Mouse (Mus musculus) spleen, postnatal 14 days (tissue): Measurements from ENCODE around the gene Plekhg6.

Source experiments
- DNase-seq, 2 experiments: peaks; one replicate each; pipeline ENCODE4 v3.0.0; 2021 to 2022; ENCODE audit warnings: low spot score in 2 of 2

Gene Plekhg6

DNA sequence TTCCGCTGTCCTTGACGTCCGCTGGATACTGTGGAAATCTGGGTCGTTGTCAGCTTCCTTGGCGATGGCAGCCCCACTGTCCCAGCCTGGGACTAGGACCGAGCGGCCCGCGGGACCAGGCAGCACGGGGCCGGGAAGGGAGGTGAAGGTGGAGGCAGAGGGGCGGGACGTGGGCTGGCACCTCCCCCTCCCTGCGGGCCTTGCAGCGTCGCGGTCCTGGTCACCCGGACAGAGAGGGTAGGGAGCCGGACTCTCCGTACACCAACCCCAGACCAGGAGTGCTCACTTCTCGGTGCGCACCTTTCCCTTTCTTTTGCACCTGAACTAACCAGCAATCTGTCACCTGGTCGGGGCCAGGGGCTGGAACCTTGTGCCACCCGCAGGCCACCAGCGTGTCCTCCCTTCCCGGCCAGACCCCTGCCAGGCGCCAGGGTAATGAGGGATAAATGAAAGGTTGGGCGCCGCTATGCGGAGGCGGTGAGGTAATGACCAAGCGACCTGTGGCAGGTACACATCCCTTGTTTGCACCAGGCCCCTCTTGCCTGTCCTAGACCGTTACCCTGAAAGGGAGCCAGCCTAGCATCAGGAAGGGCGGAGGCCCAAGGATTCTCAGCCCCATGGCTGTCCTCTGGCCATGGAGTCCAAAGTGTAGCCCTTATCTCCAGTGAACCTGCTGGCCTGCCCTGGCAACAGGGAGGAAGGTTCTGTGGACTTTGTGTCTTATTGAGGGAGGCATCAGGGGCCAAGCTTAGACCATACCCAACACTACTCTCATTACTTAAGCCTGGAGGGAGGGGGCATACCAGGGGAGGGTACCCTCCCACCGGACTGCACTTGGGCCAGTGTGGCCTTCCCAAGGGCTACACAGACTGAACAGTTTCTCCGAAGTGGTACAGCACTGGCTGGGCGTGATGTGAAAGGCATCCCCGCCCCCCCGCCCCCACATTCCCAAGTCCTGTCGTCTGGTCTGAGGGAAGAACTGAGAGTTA, at the start of gene Plekhg6:
Gene Plekhg6 (minus strand): TSS at position 422 of the 989 bp plus-strand sequence.
- no peak for DNase-seq

DNA sequence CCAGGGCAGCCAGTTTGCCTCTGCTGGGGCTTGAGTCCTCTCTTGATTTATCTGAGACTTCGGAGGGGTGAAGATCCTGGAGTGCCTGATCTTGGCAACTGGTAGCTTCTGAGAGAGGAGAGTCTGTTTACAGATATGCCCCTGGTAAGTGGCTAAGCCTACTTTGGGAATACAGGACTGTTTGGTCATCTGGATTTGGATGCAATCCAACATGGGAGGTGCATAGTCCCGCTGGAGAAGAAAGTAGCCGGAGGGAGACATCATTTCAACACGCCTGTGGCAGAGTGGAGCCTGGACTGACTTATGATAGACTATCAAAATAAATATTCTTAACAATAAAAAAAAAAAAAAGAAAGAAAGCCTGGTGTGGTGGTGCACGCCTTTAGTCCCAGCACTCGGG, 49.1 kb upstream of the Plekhg6 start:
- no peak for DNase-seq

DNA sequence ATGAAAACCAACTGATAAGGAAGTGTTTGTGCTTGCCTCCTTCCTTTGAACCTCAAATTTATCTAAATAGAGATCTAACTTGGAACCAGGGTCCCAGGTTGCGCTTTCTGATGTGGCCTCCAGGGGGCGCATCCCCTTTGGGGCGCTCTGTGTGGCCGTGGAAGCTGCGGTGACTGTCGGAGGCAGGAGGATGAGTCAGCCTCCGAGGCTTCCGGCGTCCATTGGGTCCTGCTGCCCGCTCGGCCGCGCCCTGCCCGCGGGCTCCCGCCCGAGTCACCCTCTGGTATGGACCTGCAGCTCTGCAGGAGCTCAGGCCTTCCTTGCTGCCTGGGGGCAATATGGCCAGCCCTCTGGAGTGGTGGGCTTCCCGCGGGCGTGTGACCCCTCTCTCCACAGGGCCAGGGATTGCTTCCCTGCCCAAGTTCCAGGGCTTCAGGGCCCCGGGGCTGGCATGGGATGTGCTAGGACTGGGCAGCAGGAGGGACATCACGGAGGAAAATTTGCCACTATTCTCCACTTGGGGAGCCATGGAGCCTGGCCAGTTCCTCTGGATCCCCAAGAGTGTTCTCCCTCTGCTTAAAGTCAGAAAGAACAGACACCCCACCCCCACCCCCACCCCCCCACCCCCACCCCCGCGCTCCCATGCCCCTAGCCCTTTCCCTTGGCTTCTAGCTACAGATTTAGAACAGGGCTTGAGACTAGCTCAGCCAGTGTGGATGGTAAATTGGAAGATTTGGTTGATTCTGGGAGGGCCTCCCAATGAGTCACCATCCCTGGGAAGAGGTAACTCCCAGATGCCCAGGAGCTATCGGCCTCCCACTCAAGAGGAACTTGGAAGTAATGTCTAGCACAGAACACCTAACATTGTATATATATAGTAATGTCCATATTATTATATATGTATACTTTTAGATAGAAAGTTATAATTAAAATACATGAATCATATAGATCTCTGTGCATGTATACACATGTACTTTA, 46.1 kb upstream of the Plekhg6 start:
- DNase-seq = peak; percentile 54 to 78

DNA sequence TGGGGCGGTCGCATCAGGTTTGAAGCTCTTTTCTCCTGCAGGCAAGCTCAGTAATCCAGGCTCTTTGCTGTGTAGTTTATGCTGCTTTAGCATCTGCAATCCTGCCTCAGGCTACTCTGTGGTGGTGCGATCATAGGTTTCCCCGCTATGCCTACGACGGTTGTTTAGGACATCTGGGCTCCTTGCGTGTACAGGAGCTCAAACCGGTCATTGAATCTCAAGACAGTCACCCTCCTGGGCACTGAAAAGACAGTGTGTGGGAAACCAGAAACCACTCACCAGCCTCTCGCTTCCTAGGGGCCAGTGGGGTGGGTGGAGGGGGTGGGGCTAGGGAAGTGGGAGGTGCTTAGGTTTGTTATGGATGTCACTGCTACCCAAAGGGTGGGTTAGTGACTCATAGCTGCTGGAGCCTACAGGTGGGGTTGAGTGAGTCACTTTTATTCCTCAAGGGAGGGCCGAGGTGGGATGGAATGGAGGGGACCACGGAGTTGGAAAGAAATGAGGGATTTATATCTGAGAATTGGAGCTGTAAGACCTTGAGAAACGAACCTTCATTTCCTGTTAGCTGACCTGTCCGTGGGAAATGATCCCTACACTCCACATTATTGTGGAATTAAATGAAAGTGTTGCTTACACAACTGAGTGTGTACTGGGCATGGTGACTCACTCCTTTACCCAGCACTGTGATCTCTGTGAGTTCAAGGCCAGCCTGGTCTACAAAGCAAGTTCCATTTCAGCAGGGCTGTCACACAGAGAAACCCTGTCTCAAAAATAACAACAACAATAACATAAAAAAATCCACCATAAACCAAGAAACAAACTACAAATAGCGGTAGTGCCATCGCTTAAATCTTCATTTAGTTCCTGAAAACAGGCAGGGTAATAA, 44.9 kb upstream of the Plekhg6 start:
- no peak for DNase-seq

DNA sequence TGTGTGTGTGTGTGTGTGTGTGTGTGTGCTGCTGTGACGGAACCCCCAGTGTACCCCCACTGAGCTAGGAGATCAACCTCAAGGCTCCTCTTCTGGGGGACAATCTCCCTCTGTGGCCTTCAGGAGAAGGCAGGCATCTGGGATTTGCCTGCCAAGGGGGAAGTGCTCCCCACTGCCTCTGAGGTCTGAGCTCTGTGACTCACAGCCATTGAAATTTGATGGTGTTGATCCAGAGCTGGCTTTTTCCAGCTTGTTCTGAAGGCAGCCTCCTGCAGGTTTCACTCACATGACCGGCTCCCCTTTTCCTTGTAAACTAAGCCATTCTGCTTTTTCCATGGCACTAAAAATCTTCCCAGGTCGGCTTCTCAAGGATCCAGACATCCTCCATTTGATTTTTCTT, 43.6 kb upstream of the Plekhg6 start:
- no peak for DNase-seq

DNA sequence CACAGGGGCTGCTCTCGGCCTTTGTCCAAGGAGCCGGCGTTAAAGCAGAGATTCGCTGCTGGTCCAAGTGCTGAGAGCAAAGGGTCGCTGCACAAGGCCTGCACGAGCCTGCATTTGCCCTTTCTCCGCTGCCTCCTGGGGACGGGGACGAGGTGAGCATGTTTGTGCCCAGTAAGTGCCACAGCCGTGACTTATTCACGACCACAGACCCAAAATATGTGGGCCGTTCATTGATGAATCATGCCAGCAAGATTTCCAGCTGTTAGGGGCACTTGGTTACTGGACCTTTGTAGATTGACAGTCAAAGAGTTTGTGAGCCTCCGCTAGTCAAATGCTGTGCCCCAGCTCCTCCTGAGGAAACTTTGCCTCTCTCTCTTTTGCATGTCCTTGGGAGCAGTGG, 42.9 kb upstream of the Plekhg6 start:
- no peak for DNase-seq

DNA sequence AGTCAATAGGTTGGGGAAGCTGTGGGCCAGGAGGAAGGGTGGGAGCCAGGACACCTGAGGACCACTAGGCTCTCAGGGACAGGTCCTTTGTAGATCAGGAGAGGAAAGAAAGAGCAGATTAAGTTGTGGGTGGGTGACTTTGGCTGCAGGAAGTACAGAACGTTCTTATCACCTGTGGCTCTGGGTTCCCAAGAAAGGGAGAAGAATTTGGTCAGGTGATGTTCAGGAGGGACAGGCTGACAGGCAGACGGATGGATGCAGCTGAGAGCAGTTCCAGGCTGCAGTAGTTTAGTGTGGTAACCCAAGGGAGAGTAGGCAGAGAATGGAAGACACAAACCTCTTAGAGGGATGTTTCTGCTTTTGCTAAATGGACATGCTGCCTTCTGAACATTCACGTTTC, 42.5 kb upstream of the Plekhg6 start:
- DNase-seq = no peak

DNA sequence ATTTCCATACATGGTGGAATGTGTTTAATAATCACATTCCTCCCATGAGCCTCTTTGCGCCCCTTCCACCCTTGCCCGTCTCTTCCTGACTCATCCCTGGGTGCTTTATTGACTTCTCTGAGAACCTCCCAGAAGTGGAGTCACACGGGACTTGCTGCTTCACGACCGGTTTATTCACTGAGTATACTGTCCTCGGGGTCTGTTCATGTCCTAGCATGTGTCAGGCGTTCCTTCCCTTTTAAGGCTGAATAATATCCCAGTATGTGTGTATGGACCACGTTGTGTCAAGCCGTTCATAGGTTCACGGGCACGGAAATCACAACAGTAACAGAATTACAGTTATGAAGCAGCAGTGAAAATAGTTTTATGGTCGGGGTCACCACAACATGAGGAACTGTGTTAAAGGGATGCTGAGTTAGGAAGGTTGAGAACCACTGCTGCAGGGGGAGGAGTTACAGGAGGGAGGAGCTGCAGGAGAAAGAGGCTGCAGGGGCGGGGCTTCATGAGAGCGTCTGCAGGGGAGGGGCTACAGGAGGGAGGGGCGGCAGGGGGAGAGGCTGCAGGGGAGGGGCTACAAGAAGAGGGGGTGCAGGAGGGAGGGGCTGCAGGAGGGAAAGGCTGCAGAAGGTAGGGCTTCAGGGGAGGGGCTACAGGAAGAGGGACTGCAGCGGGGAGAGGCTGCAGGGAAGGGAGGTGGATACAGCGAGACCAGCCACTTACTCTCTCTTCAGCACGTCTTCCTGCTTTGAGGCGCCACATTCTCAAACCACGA, 41.6 kb upstream of the Plekhg6 start:
- peak; percentile 33 to 37 for DNase-seq

DNA sequence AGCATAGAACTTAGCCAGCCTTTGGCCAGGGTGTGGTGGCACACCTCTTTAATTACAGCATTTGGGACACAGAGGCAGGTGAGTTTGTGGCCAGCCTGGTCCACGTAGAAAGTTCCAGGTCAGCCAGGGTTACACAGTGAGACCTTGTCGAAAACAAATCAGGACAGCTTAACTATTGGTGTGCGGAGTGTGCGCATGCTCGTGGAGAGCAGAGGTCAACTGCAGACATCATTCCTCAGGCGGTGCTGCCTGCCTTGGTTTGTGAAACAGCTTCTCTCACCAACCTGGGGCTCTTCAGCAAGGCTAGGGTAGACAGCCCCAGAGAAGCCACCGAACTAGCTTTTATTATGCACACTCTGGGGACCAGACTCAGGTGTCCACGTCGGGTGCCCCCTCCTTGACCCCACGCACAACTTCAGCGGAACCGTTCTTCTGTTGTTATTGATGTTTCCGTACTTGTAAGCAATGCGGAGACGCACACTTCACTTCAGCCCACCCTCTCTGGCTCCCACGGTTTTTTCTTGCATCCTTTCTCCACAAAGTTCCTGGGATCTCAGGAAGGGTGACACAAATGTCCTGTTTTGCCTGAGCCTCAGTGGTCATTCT, 40.0 kb upstream of the Plekhg6 start:
- no peak for DNase-seq

DNA sequence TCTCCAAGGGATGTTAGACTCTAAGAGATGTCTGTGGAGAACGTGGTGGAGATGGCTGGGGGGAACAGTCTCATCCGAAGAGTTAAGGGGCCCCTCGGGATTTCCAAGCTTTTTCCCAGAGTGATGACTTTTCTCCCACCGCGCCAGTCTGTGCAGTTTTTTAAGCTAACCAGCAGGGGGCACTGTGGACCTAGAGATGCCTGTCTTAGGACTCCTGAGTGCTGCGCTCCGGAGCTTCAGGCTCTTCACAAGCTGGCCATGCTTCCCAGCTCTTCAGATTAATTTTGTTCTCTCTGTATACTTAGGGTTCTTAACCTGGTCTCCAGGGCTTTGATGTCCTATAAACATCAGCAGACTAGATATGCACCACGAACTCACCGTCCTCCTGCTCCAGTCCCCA, 38.2 kb upstream of the Plekhg6 start:
- DNase-seq = peak; percentile 35 to 69

DNA sequence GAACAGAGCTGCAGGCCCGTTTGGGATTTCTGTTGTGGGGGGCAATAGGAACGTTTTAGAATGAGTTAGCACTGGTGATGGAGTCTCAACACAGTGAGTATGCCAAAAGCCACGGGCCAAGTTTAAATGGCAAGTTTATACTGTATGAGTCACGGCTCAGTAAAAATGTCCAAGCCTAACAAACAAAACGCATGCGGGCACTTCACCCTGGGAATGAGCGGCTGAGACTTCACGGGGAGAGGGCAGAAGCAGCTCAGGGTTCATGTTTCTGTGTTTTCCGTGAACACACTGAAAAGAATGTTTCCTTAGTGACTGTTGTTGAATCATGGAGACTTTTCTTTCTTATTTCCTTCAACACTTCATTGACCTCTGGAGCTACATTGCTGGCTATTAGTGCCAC, 32.7 kb upstream of the Plekhg6 start:
- no peak for DNase-seq

DNA sequence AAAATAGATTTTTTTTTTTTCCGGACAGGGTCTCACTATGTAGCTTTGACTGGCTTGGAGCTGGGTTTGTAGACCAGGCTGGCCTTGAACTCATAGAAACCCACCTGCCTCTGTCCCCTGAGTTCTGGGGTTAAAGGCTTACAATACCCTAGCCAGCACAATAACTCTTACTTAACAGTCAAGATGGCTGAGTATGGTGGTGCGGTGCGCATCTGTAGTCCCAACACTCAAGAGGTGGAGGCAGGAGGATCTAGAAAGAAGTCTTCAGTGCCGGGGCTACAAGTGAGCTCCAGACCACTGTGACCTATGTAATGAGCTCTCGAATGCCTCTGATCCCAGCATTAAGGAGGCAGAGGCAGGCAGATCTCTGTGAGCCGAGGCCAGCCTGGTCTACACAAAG, 31.1 kb upstream of the Plekhg6 start:
- no peak for DNase-seq

DNA sequence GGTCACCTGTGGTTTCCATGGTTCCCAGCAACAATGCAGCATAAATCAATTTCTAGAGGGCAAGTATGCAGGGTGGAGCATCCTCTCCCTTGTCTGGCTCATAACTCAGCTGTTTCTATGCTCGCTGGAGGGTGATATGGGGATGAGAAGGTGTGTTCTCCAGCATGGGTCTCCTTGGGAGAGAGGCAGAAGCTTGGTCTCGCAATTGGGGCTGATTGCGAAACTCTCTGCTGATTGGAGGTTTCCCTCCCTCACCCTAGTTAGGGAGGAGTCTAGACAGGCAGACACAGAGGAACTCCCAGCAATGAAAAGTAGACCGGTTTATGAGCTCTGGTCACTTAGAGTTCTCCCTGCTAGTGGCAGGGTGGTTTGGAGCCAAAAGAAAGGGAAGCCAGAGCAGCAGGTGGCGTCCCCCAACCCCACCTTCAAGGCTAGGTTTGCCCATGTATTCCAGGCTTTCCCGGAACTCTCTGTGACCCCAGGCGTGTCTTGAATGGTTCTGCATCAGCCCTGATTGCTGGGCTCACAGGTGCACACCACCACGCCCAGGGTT, 30.5 kb upstream of the Plekhg6 start:
- no peak for DNase-seq

DNA sequence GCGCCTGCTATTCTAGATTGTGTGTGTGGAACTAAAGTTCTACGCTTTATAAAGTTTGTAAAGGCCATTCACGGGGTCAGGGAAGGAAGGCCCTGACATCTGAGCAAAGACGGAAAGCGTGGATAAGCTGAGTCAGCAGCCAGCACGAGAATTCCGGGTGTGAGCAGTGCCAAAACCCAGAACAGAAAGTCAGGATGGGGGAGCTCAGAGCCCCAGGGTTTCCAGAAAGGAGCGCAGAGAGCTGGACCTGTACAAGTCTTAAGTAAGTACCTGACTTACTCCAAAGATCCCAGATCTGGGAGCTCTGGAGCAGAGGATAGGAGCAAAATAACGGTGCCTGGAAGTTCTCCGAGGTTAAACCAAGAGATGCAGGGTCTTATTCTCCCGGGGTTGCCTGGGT, 30.0 kb upstream of the Plekhg6 start:
- DNase-seq = no peak

DNA sequence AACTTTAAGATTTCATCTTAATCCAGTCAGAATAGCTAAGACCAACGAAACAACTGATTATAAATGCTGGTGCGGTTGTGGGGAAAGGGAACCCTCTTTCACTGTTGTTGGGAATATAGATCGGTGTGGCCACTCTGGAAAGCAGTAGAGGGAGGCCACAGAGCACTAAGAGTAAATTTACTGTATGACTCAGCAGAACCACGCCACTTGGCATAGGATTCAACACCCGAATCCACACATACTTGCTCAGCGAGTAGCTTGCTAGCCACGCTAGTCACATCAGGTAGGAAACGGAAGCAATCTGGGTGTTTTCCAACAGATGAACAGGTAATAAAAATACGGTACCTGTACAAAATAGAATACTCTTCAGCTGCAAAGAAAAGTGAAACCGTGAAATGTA, 27.1 kb upstream of the Plekhg6 start:
- no peak for DNase-seq

DNA sequence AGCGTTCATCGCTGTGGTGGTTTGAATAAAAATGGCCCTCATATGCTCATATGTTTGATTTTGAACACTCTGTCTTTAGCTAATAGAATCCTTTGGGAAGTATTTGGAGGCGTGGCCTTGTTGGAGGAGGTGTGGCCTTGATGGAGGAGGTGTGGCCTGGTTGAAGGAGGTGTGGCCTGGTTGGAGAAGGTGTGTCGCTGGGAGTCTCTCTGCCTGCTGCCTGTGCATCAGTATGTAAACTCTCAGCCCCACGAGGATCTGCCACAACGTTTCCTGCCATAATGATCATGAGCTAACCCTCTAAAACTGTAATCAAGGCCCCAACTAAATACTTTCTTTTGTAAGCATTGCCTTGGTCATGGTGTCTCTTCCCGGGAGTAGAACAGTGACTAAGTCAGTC, 26.6 kb upstream of the Plekhg6 start:
- no peak for DNase-seq

DNA sequence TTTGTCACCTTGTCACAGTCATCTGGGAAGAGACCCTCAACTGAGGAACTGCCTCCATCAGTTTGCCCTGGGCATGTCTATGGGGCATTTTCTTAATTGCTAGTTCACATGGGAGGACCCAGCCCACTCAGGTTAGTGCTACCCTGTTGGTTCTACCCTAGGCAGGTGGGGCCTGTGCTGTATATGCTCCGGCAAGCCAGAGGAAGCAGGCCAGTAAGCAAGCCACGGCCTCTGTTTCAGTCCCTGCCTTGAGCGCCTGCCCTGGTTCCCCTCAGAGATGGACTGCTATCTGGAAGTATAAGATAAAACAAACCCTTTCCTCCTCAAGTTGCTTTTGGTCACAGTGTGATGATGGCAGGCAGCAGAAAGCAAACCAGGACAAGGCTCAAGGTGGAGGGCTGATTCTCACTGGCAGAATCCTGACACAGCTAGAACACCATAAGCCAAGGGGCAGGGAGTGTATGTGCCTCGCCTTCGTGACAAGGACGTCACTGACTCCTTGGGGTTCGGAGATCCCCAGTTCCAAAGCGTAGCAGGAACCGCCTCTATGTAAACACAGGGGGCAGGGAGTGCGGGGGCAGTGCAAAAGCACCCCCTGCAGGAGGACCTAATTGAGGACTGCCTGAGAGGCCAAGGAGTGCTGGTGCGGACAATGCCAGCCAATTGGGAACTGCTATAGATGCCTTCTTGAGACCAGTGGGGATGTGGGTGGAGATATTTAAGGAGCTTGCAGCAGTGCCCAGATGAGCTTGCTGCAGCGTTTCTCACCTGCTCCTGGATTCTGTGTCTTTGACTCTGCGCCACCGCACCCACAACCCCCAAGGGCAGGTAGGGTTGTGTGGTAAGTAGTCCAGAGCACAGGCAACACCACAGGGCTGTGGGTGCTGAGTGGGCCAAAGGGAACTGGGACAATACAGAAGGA, 25.1 kb upstream of the Plekhg6 start:
- no peak for DNase-seq

DNA sequence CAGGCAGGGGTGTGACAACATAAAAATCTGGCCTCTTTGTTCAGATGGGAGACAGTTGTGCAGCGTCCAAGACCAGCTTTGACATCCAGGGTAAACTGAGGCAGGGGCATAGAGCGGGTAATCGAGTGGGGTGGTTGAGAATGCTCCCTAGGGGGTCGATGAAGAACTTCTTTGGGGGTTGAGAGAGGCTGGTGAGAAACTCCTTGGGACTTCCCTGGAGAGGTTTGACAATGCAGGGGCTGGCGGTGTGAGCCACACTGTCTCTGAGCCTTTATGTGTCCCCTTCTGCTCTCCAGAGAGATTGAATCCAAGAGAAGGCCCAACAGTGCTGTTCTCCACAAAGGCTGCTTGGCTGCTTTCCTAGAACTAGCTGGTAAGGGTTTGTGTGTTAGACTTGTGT, 9.3 kb upstream of the Plekhg6 start:
- DNase-seq = no peak

DNA sequence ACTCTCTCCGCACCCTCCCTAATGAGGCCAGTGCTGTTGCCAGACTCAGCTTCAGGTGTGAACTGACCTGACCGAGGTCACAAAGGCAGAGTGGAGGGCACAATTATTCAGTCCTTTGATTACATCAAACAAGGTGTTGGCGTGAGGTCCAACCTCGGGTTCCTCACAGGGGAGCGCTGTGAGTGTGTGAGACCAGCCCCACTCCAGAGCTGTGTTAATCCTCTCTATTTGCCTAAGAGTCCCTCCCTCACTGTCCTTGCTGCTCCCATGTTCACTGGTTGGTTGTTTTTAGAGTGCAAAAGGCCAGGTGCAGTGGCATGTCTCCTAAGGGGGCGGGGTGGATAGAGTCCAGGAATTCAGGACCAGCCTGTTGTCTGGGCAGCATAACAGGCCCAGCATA, 5.5 kb upstream of the Plekhg6 start:
- no peak for DNase-seq
